Mouse (Mus musculus): ENCODE data around the gene Prdx2. TPM values are rescaled to one million over a fixed set of nuclear protein-coding genes. Genes with fewer than 3 reads are reported as not detected.
A peak's percentile ranks its signal among the peaks of the same experiment; 100 is the strongest.

Gene Prdx2
- polyA plus RNA-seq, 1 experiment from 2014 or later: 1,134 TPM

- Histone ChIP-seq H3K36me3 (ENCODE audit: control insufficient read depth, insufficient read depth, low read length) (no peaks in the 10 kb centered on the region), H3K27me3 (ENCODE audit: control insufficient read depth, insufficient read depth, low read depth, low read length) (peaks cover 17% of the 10 kb centered on the region), H3K9me3 (replicated peaks; ENCODE audit: control insufficient read depth, low read length, poor library complexity, severe bottlenecking) (no peaks in the 10 kb centered on the region), H3K4me3 (ENCODE audit: low read depth, low read length) (peak overlapping the region; percentile 81), H3K9ac (ENCODE audit: low read depth, low read length) (peak overlapping the region; percentile 87), H3K4me1 (ENCODE audit: control insufficient read depth, insufficient read depth, low read length) (peaks cover 33% of the 10 kb centered on the region), H3K27ac (ENCODE audit: low read length) (peak overlapping the region; percentile 86), H3K4me2 (ENCODE audit: low read length) (peak overlapping the region; percentile 76)
- WGBS: under 1% methylated on average over 25 of the region's 67 CpGs
- ATAC-seq: peak; percentile 57
Measured at GRCm38 (mm10) chr8:84945633-84946527, 23.5 kb upstream of the Prdx2 start.

- Histone ChIP-seq H3K4me3 (ENCODE audit: low read depth, low read length) (peak within 1 kb of the TSS; percentile 81), H3K4me1 (ENCODE audit: control insufficient read depth, insufficient read depth, low read length) (peaks cover 33% of the 10 kb centered on the region), H3K9ac (ENCODE audit: low read depth, low read length) (peak within 1 kb of the TSS; percentile 87), H3K4me2 (ENCODE audit: low read length) (peak within 1 kb of the TSS; percentile 76), H3K9me3 (replicated peaks; ENCODE audit: control insufficient read depth, low read length, poor library complexity, severe bottlenecking) (no peaks in the 10 kb centered on the region), H3K36me3 (ENCODE audit: control insufficient read depth, insufficient read depth, low read length) (no peaks in the 10 kb centered on the region), H3K27ac (ENCODE audit: low read length) (peak within 1 kb of the TSS; percentile 86), H3K27me3 (ENCODE audit: control insufficient read depth, insufficient read depth, low read depth, low read length) (peaks cover 17% of the 10 kb centered on the region)
- 5% methylated on average over 17 of the region's 17 CpGs for WGBS
- peak; percentile 32; the same call in 1 of the 2 replicates for ATAC-seq
Measured at GRCm38 (mm10) chr8:84946528-84947240, 22.7 kb upstream of the Prdx2 start, which contains the start of gene Rtbdn. Rtbdn (plus strand) TSS chr8:84946991.

GRCm38 (mm10) chr8:84947241-84947545 is 22.2 kb upstream of the Prdx2 start:
- ATAC-seq: no peak
- Histone ChIP-seq H3K9me3 (replicated peaks; ENCODE audit: control insufficient read depth, low read length, poor library complexity, severe bottlenecking) (no peaks in the 10 kb centered on the region), H3K4me1 (ENCODE audit: control insufficient read depth, insufficient read depth, low read length) (peaks cover 33% of the 10 kb centered on the region), H3K4me2 (ENCODE audit: low read length) (peak overlapping the region; percentile 76), H3K36me3 (ENCODE audit: control insufficient read depth, insufficient read depth, low read length) (no peaks in the 10 kb centered on the region), H3K27ac (ENCODE audit: low read length) (no peak overlapping the region; the same call in 1 of the 2 replicates), H3K27me3 (ENCODE audit: control insufficient read depth, insufficient read depth, low read depth, low read length) (peaks cover 17% of the 10 kb centered on the region), H3K9ac (ENCODE audit: low read depth, low read length) (peak overlapping the region; percentile 58), H3K4me3 (ENCODE audit: low read depth, low read length) (peak overlapping the region; percentile 81)
- 13% methylated on average over 9 of the region's 9 CpGs for WGBS

GRCm38 (mm10) chr8:84949753-84950152 is 19.6 kb upstream of the Prdx2 start:
- H3K4me3 ChIP-seq (ENCODE audit: low read depth, low read length): no peak overlapping the region
- H3K27me3 ChIP-seq (ENCODE audit: control insufficient read depth, insufficient read depth, low read depth, low read length): peaks cover 21% of the 10 kb centered on the region

GRCm38 (mm10) chr8:84952612-84953255 is 16.7 kb upstream of the Prdx2 start:
- no peak for ATAC-seq
- Histone ChIP-seq H3K9me3 (replicated peaks; ENCODE audit: control insufficient read depth, low read length, poor library complexity, severe bottlenecking) (no peaks in the 10 kb centered on the region; the same call in 1 of the 2 replicates), H3K36me3 (ENCODE audit: control insufficient read depth, insufficient read depth, low read length) (no peaks in the 10 kb centered on the region), H3K27ac (ENCODE audit: low read length) (no peak overlapping the region), H3K4me1 (ENCODE audit: control insufficient read depth, insufficient read depth, low read length) (no peaks in the 10 kb centered on the region), H3K27me3 (ENCODE audit: control insufficient read depth, insufficient read depth, low read depth, low read length) (peaks cover 21% of the 10 kb centered on the region), H3K9ac (ENCODE audit: low read depth, low read length) (no peak overlapping the region), H3K4me2 (ENCODE audit: low read length) (no peak overlapping the region), H3K4me3 (ENCODE audit: low read depth, low read length) (no peak overlapping the region)
- 12% methylated on average over 18 of the region's 18 CpGs for WGBS

More at GRCm38 (mm10) chr8:84949753-84950152, 19.6 kb upstream of the Prdx2 start:
- 13% methylated on average over 12 of the region's 12 CpGs for WGBS
- Histone ChIP-seq H3K9me3 (replicated peaks; ENCODE audit: control insufficient read depth, low read length, poor library complexity, severe bottlenecking) (no peaks in the 10 kb centered on the region; the same call in 1 of the 2 replicates), H3K36me3 (ENCODE audit: control insufficient read depth, insufficient read depth, low read length) (no peaks in the 10 kb centered on the region), H3K4me1 (ENCODE audit: control insufficient read depth, insufficient read depth, low read length) (peaks cover 22% of the 10 kb centered on the region; the same call in 1 of the 2 replicates), H3K9ac (ENCODE audit: low read depth, low read length) (no peak overlapping the region), H3K4me2 (ENCODE audit: low read length) (no peak overlapping the region), H3K27ac (ENCODE audit: low read length) (no peak overlapping the region)
- no peak for ATAC-seq

GRCm38 (mm10) chr8:84956768-84957167 is 12.6 kb upstream of the Prdx2 start:
- Histone ChIP-seq H3K4me1 (ENCODE audit: control insufficient read depth, insufficient read depth, low read length) (no peaks in the 10 kb centered on the region), H3K9ac (ENCODE audit: low read depth, low read length) (no peak overlapping the region), H3K27me3 (ENCODE audit: control insufficient read depth, insufficient read depth, low read depth, low read length) (peaks cover 7% of the 10 kb centered on the region), H3K9me3 (replicated peaks; ENCODE audit: control insufficient read depth, low read length, poor library complexity, severe bottlenecking) (no peaks in the 10 kb centered on the region; the same call in 1 of the 2 replicates), H3K36me3 (ENCODE audit: control insufficient read depth, insufficient read depth, low read length) (no peaks in the 10 kb centered on the region), H3K4me2 (ENCODE audit: low read length) (no peak overlapping the region), H3K27ac (ENCODE audit: low read length) (no peak overlapping the region), H3K4me3 (ENCODE audit: low read depth, low read length) (no peak overlapping the region)
- 45% methylated on average over 2 of the region's 2 CpGs for WGBS
- no peak for ATAC-seq

GRCm38 (mm10) chr8:84959811-84960210 is 9.6 kb upstream of the Prdx2 start:
- Histone ChIP-seq H3K27me3 (ENCODE audit: control insufficient read depth, insufficient read depth, low read depth, low read length) (no peaks in the 10 kb centered on the region), H3K4me1 (ENCODE audit: control insufficient read depth, insufficient read depth, low read length) (no peaks in the 10 kb centered on the region; the same call in 1 of the 2 replicates), H3K4me3 (ENCODE audit: low read depth, low read length) (no peak overlapping the region), H3K9ac (ENCODE audit: low read depth, low read length) (no peak overlapping the region), H3K9me3 (replicated peaks; ENCODE audit: control insufficient read depth, low read length, poor library complexity, severe bottlenecking) (no peaks in the 10 kb centered on the region), H3K27ac (ENCODE audit: low read length) (no peak overlapping the region), H3K4me2 (ENCODE audit: low read length) (no peak overlapping the region), H3K36me3 (ENCODE audit: control insufficient read depth, insufficient read depth, low read length) (no peaks in the 10 kb centered on the region)
- WGBS: 96% methylated on average over 7 of the region's 7 CpGs
- ATAC-seq: no peak

GRCm38 (mm10) chr8:84963952-84964351 is 5.4 kb upstream of the Prdx2 start:
- Histone ChIP-seq H3K27me3 (ENCODE audit: control insufficient read depth, insufficient read depth, low read depth, low read length) (no peaks in the 10 kb centered on the region), H3K9ac (ENCODE audit: low read depth, low read length) (no peak overlapping the region), H3K4me2 (ENCODE audit: low read length) (no peak overlapping the region), H3K27ac (ENCODE audit: low read length) (no peak overlapping the region), H3K9me3 (replicated peaks; ENCODE audit: control insufficient read depth, low read length, poor library complexity, severe bottlenecking) (no peaks in the 10 kb centered on the region), H3K4me3 (ENCODE audit: low read depth, low read length) (no peak overlapping the region), H3K4me1 (ENCODE audit: control insufficient read depth, insufficient read depth, low read length) (peaks cover 15% of the 10 kb centered on the region), H3K36me3 (ENCODE audit: control insufficient read depth, insufficient read depth, low read length) (no peaks in the 10 kb centered on the region)
- no peak for ATAC-seq
- WGBS: 90% methylated on average over 4 of the region's 4 CpGs
